Mouse (Mus musculus) midbrain, embryonic 14.5 days (tissue): ENCODE results near the gene Tiam1. TPM values are rescaled to one million over a fixed set of nuclear protein-coding genes. Genes with fewer than 3 reads are reported as not detected.

ENCODE experiments used
- ATAC-seq: fragments of 200-750 bp; cut with Nextera tagmentation; 2 replicates; pipeline ENCODE4 v1.8.0; 2017; ENCODE audit warnings: moderate number of reproducible peaks, moderate library complexity; ENCODE audit not compliant: low FRiP score, low TSS enrichment
- DNase-seq: peaks from one replicate; pipeline ENCODE4 v3.0.0-alpha.2; 2015
- H3K27ac ChIP-seq: fragments of 300-500 bp; sonication (generic); replicated peaks from 2 replicates; pipeline ENCODE4 v1.5.1; 2014; ENCODE audit warnings: mild to moderate bottlenecking, low read depth, low read length, moderate library complexity
- H3K27me3 ChIP-seq: fragments of 300-500 bp; sonication (generic); 2 replicates; pipeline ENCODE4 v1.6.1; 2014; ENCODE audit warnings: low read length, control low read depth, mixed read lengths; ENCODE audit not compliant: control insufficient read depth, insufficient read depth
- H3K36me3 ChIP-seq: fragments of 300-500 bp; sonication (generic); 2 replicates; pipeline ENCODE4 v1.6.1; 2014; ENCODE audit warnings: low read length, control low read depth; ENCODE audit not compliant: control insufficient read depth, insufficient read depth
- H3K4me1 ChIP-seq: fragments of 300-500 bp; sonication (generic); 2 replicates; pipeline ENCODE4 v1.6.1; 2014; ENCODE audit warnings: mild to moderate bottlenecking, antibody characterized with exemption, low read length, control low read depth; ENCODE audit not compliant: control insufficient read depth, insufficient read depth
- H3K4me2 ChIP-seq: fragments of 300-500 bp; sonication (generic); 2 replicates; pipeline ENCODE4 v1.6.1; 2014; ENCODE audit warnings: mild to moderate bottlenecking, low read length, moderate library complexity
- H3K4me3 ChIP-seq: fragments of 300-500 bp; sonication (generic); replicated peaks from 2 replicates; pipeline ENCODE4 v1.5.1; 2014; ENCODE audit warnings: low read depth, low read length
- H3K9ac ChIP-seq: fragments of 300-500 bp; sonication (generic); replicated peaks from 2 replicates; pipeline ENCODE4 v1.6.1; 2014; ENCODE audit warnings: mild to moderate bottlenecking, low read length, moderate library complexity
- H3K9me3 ChIP-seq: fragments of 300-500 bp; sonication (generic); 2 replicates; pipeline ENCODE4 v1.6.1; 2016; ENCODE audit warnings: low read length, control low read depth, mixed read lengths; ENCODE audit not compliant: control insufficient read depth
- WGBS: fragments of 180-500 bp; shearing (Covaris S2); extraction: QIAGEN DNeasy Blood & Tissue Kit; methylation state at CpG from one replicate; pipeline ENCODE4 v1.1.7; 2014; 5-methylcytosine and 5-hydroxymethylcytosine counted together
- polyA plus RNA-seq: library from polyadenylated mRNA; unstranded; fragments of >200 nt; fragmentation: Nextera tagmentation; extraction: Ambion mirVana; gene quantifications from 2 replicates; pipeline ENCODE4 v1.2.1, GENCODE M21; 2014

Gene Tiam1
- polyA plus RNA-seq, 1 experiment from 2014 or later = 34.6 TPM

GRCm38 (mm10) chr16:89985702-89986481, 157.7 kb downstream of the Tiam1 start:
- H3K36me3 ChIP-seq = no peaks in the 10 kb centered on the region
- no peak overlapping the region for H3K4me3 ChIP-seq
- DNase-seq = peak; percentile 14
- no peaks in the 10 kb centered on the region for H3K27me3 ChIP-seq
- H3K9me3 ChIP-seq = no peaks in the 10 kb centered on the region
- no peak for ATAC-seq
- 0 out of 2 replicates have a peak, but pooled peaks cover 4% of the 10 kb centered on the region for H3K4me1 ChIP-seq
- H3K4me2 ChIP-seq = no peak overlapping the region
- no peak overlapping the region for H3K9ac ChIP-seq
- WGBS = 70% methylated on average over 20 of the region's 20 CpGs
- H3K27ac ChIP-seq = no peak overlapping the region

DNA sequence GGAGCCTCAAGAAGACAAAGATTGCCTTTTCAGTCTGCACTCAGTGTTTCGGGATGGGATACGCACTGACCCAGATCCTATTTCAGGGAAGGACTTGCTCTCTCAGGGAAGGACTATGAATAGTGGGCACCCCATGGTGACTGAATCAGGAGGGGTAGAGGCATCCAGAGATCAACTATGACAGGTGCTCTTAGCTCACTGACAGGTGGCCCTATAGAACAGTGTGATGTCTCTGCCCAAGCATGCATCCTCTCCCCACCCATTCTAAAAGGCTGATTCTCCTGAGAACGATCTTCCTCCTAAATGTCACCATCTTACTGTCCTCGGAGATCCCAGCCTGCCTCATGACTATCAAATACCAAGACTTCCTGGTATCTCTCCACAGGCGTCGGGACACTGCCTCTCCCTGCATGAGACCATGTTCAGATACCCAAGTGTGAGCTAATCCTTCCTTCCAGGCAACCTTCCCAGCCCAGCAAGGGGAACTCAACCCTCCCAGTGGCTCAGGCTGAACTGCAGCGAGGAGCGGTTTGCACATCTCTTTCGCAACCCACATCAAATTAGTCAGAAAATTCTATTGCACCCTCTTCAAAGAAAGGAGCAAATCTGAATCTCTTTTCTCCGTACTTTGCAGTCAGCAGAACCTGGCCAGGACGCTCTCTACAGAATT, 163.4 kb downstream of the Tiam1 start:
- ATAC-seq (no peak), DNase-seq (no peak)
- no peaks in the 10 kb centered on the region for H3K36me3 ChIP-seq
- H3K9me3 ChIP-seq = no peaks in the 10 kb centered on the region
- H3K4me2 ChIP-seq = no peak overlapping the region
- no peaks in the 10 kb centered on the region for H3K4me1 ChIP-seq
- no peak overlapping the region for H3K9ac ChIP-seq
- no peaks in the 10 kb centered on the region for H3K27me3 ChIP-seq
- 89% methylated on average over 11 of the region's 11 CpGs for WGBS
- no peak overlapping the region for H3K27ac ChIP-seq
- no peak overlapping the region for H3K4me3 ChIP-seq

GRCm38 (mm10) chr16:89975441-89975840, 168.1 kb downstream of the Tiam1 start:
- Histone ChIP-seq H3K4me2 (no peak overlapping the region), H3K9me3 (no peaks in the 10 kb centered on the region), H3K9ac (no peak overlapping the region), H3K4me3 (no peak overlapping the region), H3K27me3 (no peaks in the 10 kb centered on the region), H3K4me1 (0 out of 2 replicates have a peak, but pooled peaks cover 5% of the 10 kb centered on the region), H3K36me3 (no peaks in the 10 kb centered on the region), H3K27ac (no peak overlapping the region)
- DNase-seq (no peak), ATAC-seq (no peak)
- 92% methylated on average over 9 of the region's 9 CpGs for WGBS

DNA sequence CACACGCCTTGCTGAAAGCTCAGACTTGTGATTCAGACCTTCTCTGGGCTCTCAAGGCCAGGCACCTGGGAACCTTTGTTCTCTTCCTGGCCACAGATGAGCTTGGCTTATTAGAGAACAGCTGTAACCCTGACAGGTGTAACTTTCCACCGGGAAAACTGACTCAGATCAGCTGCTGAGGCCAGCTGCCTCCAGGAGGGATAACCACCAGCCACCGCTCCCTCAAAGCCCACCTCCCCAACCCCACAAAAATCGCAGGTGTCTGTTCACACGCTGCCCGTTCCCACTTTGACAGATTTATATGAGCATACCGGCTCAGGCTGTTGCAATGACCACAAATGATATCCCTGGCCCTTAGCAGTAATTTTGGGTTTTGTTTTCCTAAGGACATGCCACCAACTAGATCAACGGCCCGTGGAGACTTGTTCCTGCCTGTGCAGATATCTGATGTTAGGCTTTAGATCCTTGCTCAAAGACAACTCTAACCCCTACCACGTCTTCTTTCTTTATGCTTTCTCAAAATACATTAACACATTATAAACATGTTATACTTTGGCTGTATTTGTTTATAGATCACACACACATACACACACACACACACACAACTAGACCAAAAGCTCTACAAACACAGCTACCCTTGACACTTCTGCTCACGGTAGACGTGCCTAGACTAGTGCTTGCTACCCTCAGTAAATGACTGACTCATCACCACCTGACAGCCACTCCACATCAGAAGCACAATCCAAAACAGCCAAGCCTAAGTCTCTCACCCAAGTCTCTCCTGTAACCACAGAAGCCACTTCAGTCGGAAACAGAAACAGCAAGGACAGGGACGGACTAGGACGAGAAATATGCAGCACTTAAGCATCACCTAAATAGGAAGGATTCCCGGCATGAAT, 169.5 kb downstream of the Tiam1 start:
- H3K4me2 ChIP-seq = no peak overlapping the region
- no peaks in the 10 kb centered on the region for H3K9me3 ChIP-seq
- no peak overlapping the region for H3K9ac ChIP-seq
- no peak overlapping the region for H3K4me3 ChIP-seq
- H3K27ac ChIP-seq = no peak overlapping the region
- ATAC-seq (no peak), DNase-seq (no peak)
- H3K36me3 ChIP-seq = no peaks in the 10 kb centered on the region
- 0 out of 2 replicates have a peak, but pooled peaks cover 5% of the 10 kb centered on the region for H3K4me1 ChIP-seq
- WGBS = 94% methylated on average over 16 of the region's 16 CpGs
- H3K27me3 ChIP-seq = no peaks in the 10 kb centered on the region

- no peaks in the 10 kb centered on the region for H3K36me3 ChIP-seq
- no peak overlapping the region for H3K4me3 ChIP-seq
- H3K4me1 ChIP-seq = 0 out of 2 replicates have a peak, but pooled peaks cover 5% of the 10 kb centered on the region
- no peaks in the 10 kb centered on the region for H3K27me3 ChIP-seq
- no peak for ATAC-seq
- no peak for DNase-seq
- 94% methylated on average over 15 of the region's 15 CpGs for WGBS
- H3K27ac ChIP-seq = no peak overlapping the region
- no peak overlapping the region for H3K4me2 ChIP-seq
- H3K9ac ChIP-seq = no peak overlapping the region
- H3K9me3 ChIP-seq = no peaks in the 10 kb centered on the region
Observed at GRCm38 (mm10) chr16:89972854-89973487, 170.6 kb downstream of the Tiam1 start.

DNA sequence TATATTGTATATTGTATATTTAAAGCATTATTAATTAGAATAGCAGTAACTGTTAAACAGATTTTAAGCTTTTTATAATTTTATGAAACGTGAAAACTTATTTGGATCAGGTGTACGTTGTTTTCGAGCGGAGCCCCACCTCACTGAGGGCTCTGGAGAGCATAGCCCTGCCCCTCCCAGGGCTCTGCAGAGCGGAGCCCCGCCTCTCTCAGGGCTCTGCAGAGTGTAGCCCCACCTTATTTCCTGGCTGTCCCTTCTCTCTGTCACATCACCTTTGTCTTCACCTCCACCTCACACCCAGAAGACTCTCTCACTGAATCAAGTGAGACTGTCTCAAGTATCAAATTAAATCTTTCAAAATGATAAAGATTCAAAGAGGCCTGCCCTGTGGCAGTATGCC, 171.6 kb downstream of the Tiam1 start:
- Histone ChIP-seq H3K36me3 (no peaks in the 10 kb centered on the region), H3K4me2 (no peak overlapping the region), H3K27ac (no peak overlapping the region), H3K27me3 (no peaks in the 10 kb centered on the region), H3K4me1 (0 out of 2 replicates have a peak, but pooled peaks cover 5% of the 10 kb centered on the region), H3K4me3 (no peak overlapping the region), H3K9ac (no peak overlapping the region), H3K9me3 (no peaks in the 10 kb centered on the region)
- DNase-seq (no peak), ATAC-seq (no peak)
- WGBS = 91% methylated on average over 6 of the region's 6 CpGs

- no peak overlapping the region for H3K4me3 ChIP-seq
- H3K36me3 ChIP-seq = no peaks in the 10 kb centered on the region
- no peak overlapping the region for H3K4me2 ChIP-seq
- 0 out of 2 replicates have a peak, but pooled peaks cover 5% of the 10 kb centered on the region for H3K4me1 ChIP-seq
- 84% methylated on average over 6 of the region's 6 CpGs for WGBS
- DNase-seq (no peak), ATAC-seq (no peak)
- H3K27ac ChIP-seq = no peak overlapping the region
- no peaks in the 10 kb centered on the region for H3K27me3 ChIP-seq
- H3K9ac ChIP-seq = no peak overlapping the region
- H3K9me3 ChIP-seq = no peaks in the 10 kb centered on the region
Observed at GRCm38 (mm10) chr16:89968058-89968457, 175.5 kb downstream of the Tiam1 start.

DNA sequence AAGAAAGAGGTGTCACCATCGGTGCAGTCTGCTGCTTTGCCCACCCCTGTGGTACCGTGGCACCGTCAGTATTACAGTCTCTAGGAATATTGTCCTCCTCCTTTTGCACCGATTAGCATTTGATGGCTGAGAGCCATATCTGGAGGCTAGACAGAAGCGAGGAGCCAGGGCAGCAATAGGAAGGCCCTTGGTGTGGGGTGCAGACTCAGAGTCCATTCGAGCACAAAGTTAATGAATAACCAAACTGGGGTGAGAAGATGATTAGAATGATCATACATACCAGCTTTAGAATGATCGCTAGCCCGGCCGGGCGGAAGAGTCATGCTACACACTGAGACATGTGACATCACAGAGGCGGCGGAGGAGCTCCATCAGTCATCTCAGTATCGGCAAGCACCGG, 180.7 kb downstream of the Tiam1 start:
- Histone ChIP-seq H3K4me2 (no peak overlapping the region), H3K27ac (no peak overlapping the region), H3K4me1 (peaks cover 9% of the 10 kb centered on the region; the same call in 1 of the 2 replicates), H3K9me3 (no peaks in the 10 kb centered on the region), H3K4me3 (no peak overlapping the region), H3K27me3 (no peaks in the 10 kb centered on the region), H3K36me3 (no peaks in the 10 kb centered on the region), H3K9ac (no peak overlapping the region)
- DNase-seq (no peak), ATAC-seq (no peak)
- 96% methylated on average over 14 of the region's 14 CpGs for WGBS
